ENCODE assay signal across 9 mouse cellular contexts in genomic region chr11:48790946-48791345, GRCm38 (mm10). TPM values are rescaled to one million over a fixed set of nuclear protein-coding genes. Genes with fewer than 3 reads are reported as not detected.
DNase-seq lines count a peak whose midpoint lies in the region; ATAC-seq and TF ChIP-seq lines count a peak whose summit lies in the region.
"Had no signal": no experiment of that assay in that cellular context is flagged by ENCODE, and none has a peak within 500 bp of the region (broad histone marks: within the 10 kb centered on the region; RNA-seq: fewer than 3 reads in every experiment).

No protein-coding gene starts in this region.

- 0 out of 2 replicates have a peak overlapping the region, but pooled peaks have one; percentile 10 for H3K9ac ChIP-seq in heart, embryonic 12.5 days
- no peak overlapping the region for H3K9ac ChIP-seq in intestine, embryonic 16.5 days (ENCODE audit: low read depth, low read length)
- no peak overlapping the region for H3K9ac ChIP-seq in kidney, postnatal 0 days (ENCODE audit: low read depth, low read length)
- H3K9ac ChIP-seq in liver, embryonic 15.5 days: no peak overlapping the region
- H3K9ac ChIP-seq: forebrain, postnatal 0 days had no signal

- no peak for TF ChIP-seq CTCF in kidney, postnatal 0 days (IDR thresholded peaks at IDR 0.05; ENCODE audit: low read depth)

- DNase-seq in heart, adult 18-20 months: no peak
- no peak for DNase-seq in kidney, postnatal 0 days (ENCODE audit: low spot score)
- no peak for DNase-seq in cerebellum, postnatal 14 days
- no peak for DNase-seq in urinary bladder, postnatal 4 days (ENCODE audit: low spot score in 2 of 2)

- H3K27ac ChIP-seq in heart, embryonic 12.5 days (ENCODE audit: poor library complexity, severe bottlenecking): no peak overlapping the region
- no peak overlapping the region for H3K27ac ChIP-seq in intestine, embryonic 16.5 days (ENCODE audit: low read length)
- no peak overlapping the region for H3K27ac ChIP-seq in kidney, postnatal 0 days
- H3K27ac ChIP-seq in liver, embryonic 15.5 days (replicated peaks): no peak overlapping the region

- peaks cover 4% of the 10 kb centered on the region; the same call in 1 of the 2 replicates for H3K4me1 ChIP-seq in heart, embryonic 12.5 days (replicated peaks)
- H3K4me1 ChIP-seq in intestine, embryonic 16.5 days (ENCODE audit: control insufficient read depth, insufficient read depth, low read length): no peaks in the 10 kb centered on the region; the same call in 1 of the 2 replicates
- no peaks in the 10 kb centered on the region; the same call in 1 of the 2 replicates for H3K4me1 ChIP-seq in kidney, postnatal 0 days (replicated peaks; ENCODE audit: insufficient read depth, low read length)
- peaks cover 32% of the 10 kb centered on the region for H3K4me1 ChIP-seq in liver, embryonic 15.5 days (replicated peaks)

- ATAC-seq in heart, embryonic 12.5 days (ENCODE audit: insufficient number of reproducible peaks, low FRiP score): no peak
- no peak for ATAC-seq in intestine, embryonic 16.5 days
- ATAC-seq in kidney, postnatal 0 days (replicated peaks; ENCODE audit: low FRiP score, low read depth): 0 out of 2 replicates have a peak, but pooled peaks have one; percentile 18
- ATAC-seq in liver, embryonic 15.5 days (ENCODE audit: insufficient read depth): no peak
- ATAC-seq in erythroblast, adult 5-6 weeks (replicated peaks; ENCODE audit: low FRiP score, poor library complexity, severe bottlenecking): no peak

- no peaks in the 10 kb centered on the region for H3K36me3 ChIP-seq in heart, embryonic 12.5 days
- H3K36me3 ChIP-seq in intestine, embryonic 16.5 days (ENCODE audit: control insufficient read depth, insufficient read depth, low read length): no peaks in the 10 kb centered on the region
- H3K36me3 ChIP-seq in kidney, postnatal 0 days (ENCODE audit: insufficient read depth, low read length): no peaks in the 10 kb centered on the region
- H3K36me3 ChIP-seq in liver, embryonic 15.5 days (replicated peaks): no peaks in the 10 kb centered on the region

- no peak overlapping the region for H3K4me3 ChIP-seq in heart, embryonic 12.5 days
- no peak overlapping the region for H3K4me3 ChIP-seq in intestine, embryonic 16.5 days (ENCODE audit: low read length)
- no peak overlapping the region for H3K4me3 ChIP-seq in kidney, postnatal 0 days (replicated peaks; ENCODE audit: low read depth, low read length)
- no peak overlapping the region for H3K4me3 ChIP-seq in liver, embryonic 15.5 days (replicated peaks)

- H3K4me2 ChIP-seq in heart, embryonic 12.5 days: peak overlapping the region; percentile 20
- H3K4me2 ChIP-seq in intestine, embryonic 16.5 days (ENCODE audit: low read depth, low read length): peak overlapping the region; percentile 13; the same call in 1 of the 2 replicates
- H3K4me2 ChIP-seq in kidney, postnatal 0 days (ENCODE audit: low read length): peak overlapping the region; percentile 18; the same call in 1 of the 2 replicates
- peak overlapping the region; percentile 34 for H3K4me2 ChIP-seq in liver, embryonic 15.5 days

- H3K9me3 ChIP-seq in heart, embryonic 12.5 days (replicated peaks): no peaks in the 10 kb centered on the region
- no peaks in the 10 kb centered on the region for H3K9me3 ChIP-seq in intestine, embryonic 16.5 days (ENCODE audit: control insufficient read depth, low read length)
- H3K9me3 ChIP-seq in kidney, postnatal 0 days (replicated peaks; ENCODE audit: low read length): no peaks in the 10 kb centered on the region
- H3K9me3 ChIP-seq in liver, embryonic 15.5 days (replicated peaks): no peaks in the 10 kb centered on the region

- 55% methylated on average over 8 of the region's 8 CpGs for WGBS in heart, embryonic 12.5 days
- WGBS in intestine, embryonic 16.5 days: 34% methylated on average over 8 of the region's 8 CpGs
- 24% methylated on average over 8 of the region's 8 CpGs for WGBS in kidney, postnatal 0 days
- 47% methylated on average over 8 of the region's 8 CpGs for WGBS in liver, embryonic 15.5 days (ENCODE audit: insufficient replicate concordance)

- no peaks in the 10 kb centered on the region for H3K27me3 ChIP-seq in heart, embryonic 12.5 days (replicated peaks)
- no peaks in the 10 kb centered on the region for H3K27me3 ChIP-seq in intestine, embryonic 16.5 days (replicated peaks; ENCODE audit: control insufficient read depth, insufficient read depth, low read length)
- H3K27me3 ChIP-seq in kidney, postnatal 0 days (ENCODE audit: insufficient read depth, low read length): no peaks in the 10 kb centered on the region
- no peaks in the 10 kb centered on the region for H3K27me3 ChIP-seq in liver, embryonic 15.5 days

RNA-seq across cellular contexts. Expression of gene Rack1, which starts 9.2 kb away (rescaled TPM):
- 397 and 428 TPM in 2 replicates for polyA plus RNA-seq in heart, embryonic 12.5 days (2016; fragmentation: Nextera tagmentation; extraction: Ambion mirVana)
- total RNA-seq in heart, adult 18-20 months (2021): 100 to 1,000 TPM; 394 to 434 TPM
- polyA plus RNA-seq in intestine, embryonic 16.5 days (2015; fragmentation: Nextera tagmentation; extraction: Ambion mirVana): 713 and 755 TPM in 2 replicates
- 732 and 795 TPM in 2 replicates for polyA plus RNA-seq in kidney, postnatal 0 days (2015; fragmentation: Nextera tagmentation; extraction: Ambion mirVana)
- polyA plus RNA-seq in liver, embryonic 15.5 days (2015; fragmentation: Nextera tagmentation; extraction: Ambion mirVana): 438 and 439 TPM in 2 replicates
- total RNA-seq in erythroblast, adult 5-6 weeks (2015; ENCODE audit: low replicate concordance): 613 and 630 TPM in 2 replicates
- total RNA-seq in erythroblast, adult 5-6 weeks (2017; ENCODE audit: low replicate concordance): 242 and 301 TPM in 2 replicates

RNA-seq across cellular contexts. Expression of gene Trim41, which starts 26.2 kb away (rescaled TPM):
- 4.3 and 4.4 TPM in 2 replicates for polyA plus RNA-seq in heart, embryonic 12.5 days (2016; fragmentation: Nextera tagmentation; extraction: Ambion mirVana)
- 10 to 100 TPM; 18.9 to 20.0 TPM for total RNA-seq in heart, adult 18-20 months (2021)
- polyA plus RNA-seq in intestine, embryonic 16.5 days (2015; fragmentation: Nextera tagmentation; extraction: Ambion mirVana): 4.1 and 5.9 TPM in 2 replicates
- polyA plus RNA-seq in kidney, postnatal 0 days (2015; fragmentation: Nextera tagmentation; extraction: Ambion mirVana): 5.2 and 5.3 TPM in 2 replicates
- 2.0 and 2.3 TPM in 2 replicates for polyA plus RNA-seq in liver, embryonic 15.5 days (2015; fragmentation: Nextera tagmentation; extraction: Ambion mirVana)
- total RNA-seq in erythroblast, adult 5-6 weeks (2015; ENCODE audit: low replicate concordance): 3.3 and 12.7 TPM in 2 replicates
- total RNA-seq in erythroblast, adult 5-6 weeks (2017; ENCODE audit: low replicate concordance): 17.6 and 19.5 TPM in 2 replicates

RNA-seq across cellular contexts. Expression of gene Trim7, which starts 35.0 kb away (rescaled TPM):
- polyA plus RNA-seq in heart, embryonic 12.5 days (2016; fragmentation: Nextera tagmentation; extraction: Ambion mirVana): 0.39 and 0.52 TPM in 2 replicates
- total RNA-seq in heart, adult 18-20 months (2021): 10 to 100 TPM; 13.2 to 13.7 TPM
- 0.78 and 1.2 TPM in 2 replicates for polyA plus RNA-seq in intestine, embryonic 16.5 days (2015; fragmentation: Nextera tagmentation; extraction: Ambion mirVana)
- polyA plus RNA-seq in kidney, postnatal 0 days (2015; fragmentation: Nextera tagmentation; extraction: Ambion mirVana): 10.2 and 10.5 TPM in 2 replicates
- polyA plus RNA-seq in liver, embryonic 15.5 days (2015; fragmentation: Nextera tagmentation; extraction: Ambion mirVana): 0.09 and 0.21 TPM in 2 replicates
- total RNA-seq in erythroblast, adult 5-6 weeks (2015; ENCODE audit: low replicate concordance): not detected in 2 replicates
- 0.42 TPM in 1 of 2 replicates, not detected in the other for total RNA-seq in erythroblast, adult 5-6 weeks (2017; ENCODE audit: low replicate concordance)

RNA-seq across cellular contexts. Expression of gene Gm12184, which starts 35.5 kb away (rescaled TPM):
- polyA plus RNA-seq in heart, embryonic 12.5 days (2016; fragmentation: Nextera tagmentation; extraction: Ambion mirVana): 3.3 and 5.3 TPM in 2 replicates
- total RNA-seq in heart, adult 18-20 months (2021): 1 to 10 TPM; 2.4 to 2.8 TPM
- polyA plus RNA-seq in intestine, embryonic 16.5 days (2015; fragmentation: Nextera tagmentation; extraction: Ambion mirVana): 1.3 and 1.4 TPM in 2 replicates
- polyA plus RNA-seq in kidney, postnatal 0 days (2015; fragmentation: Nextera tagmentation; extraction: Ambion mirVana): 4.4 and 10.3 TPM in 2 replicates
- 1.4 and 2.1 TPM in 2 replicates for polyA plus RNA-seq in liver, embryonic 15.5 days (2015; fragmentation: Nextera tagmentation; extraction: Ambion mirVana)
- 3.1 TPM in 1 of 2 replicates, not detected in the other for total RNA-seq in erythroblast, adult 5-6 weeks (2015; ENCODE audit: low replicate concordance)
- 0.68 and 5.3 TPM in 2 replicates for total RNA-seq in erythroblast, adult 5-6 weeks (2017; ENCODE audit: low replicate concordance)
